Mouse (Mus musculus) CD4-positive helper T cell, adult 2 months (primary cell): ENCODE data around the gene Fadd.

Source experiments
- DNase-seq: peaks from one replicate; pipeline ENCODE4 v3.0.0-alpha.2; 2012; ENCODE audit warnings: low read depth, missing footprints, low spot score

Fadd gene

GRCm38 (mm10) chr7:144577876-144578275, 4.4 kb downstream of the Fadd start:
- no peak for DNase-seq

GRCm38 (mm10) chr7:144572234-144572633, 10.0 kb downstream of the Fadd start:
- no peak for DNase-seq

DNA sequence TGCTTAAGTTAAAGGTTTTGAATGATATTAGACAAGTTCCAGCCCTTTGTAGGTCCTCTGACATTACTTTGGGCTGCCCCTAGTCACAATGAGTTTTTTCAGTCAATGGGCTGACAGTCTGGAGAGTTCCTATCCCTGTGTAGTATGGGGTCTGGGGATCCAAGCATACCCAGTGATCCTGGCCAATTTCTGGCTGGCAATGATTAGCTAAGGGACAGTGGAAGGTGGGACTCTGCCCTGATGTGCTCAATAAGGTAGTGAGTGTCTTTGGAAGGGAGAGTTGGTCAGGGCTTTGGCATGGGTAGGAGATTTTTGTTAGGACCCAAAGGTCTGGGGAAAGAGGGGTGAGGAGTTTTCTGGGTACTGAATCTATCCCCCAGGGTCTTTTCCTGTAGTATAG, 10.7 kb downstream of the Fadd start:
- DNase-seq, result no peak

DNA sequence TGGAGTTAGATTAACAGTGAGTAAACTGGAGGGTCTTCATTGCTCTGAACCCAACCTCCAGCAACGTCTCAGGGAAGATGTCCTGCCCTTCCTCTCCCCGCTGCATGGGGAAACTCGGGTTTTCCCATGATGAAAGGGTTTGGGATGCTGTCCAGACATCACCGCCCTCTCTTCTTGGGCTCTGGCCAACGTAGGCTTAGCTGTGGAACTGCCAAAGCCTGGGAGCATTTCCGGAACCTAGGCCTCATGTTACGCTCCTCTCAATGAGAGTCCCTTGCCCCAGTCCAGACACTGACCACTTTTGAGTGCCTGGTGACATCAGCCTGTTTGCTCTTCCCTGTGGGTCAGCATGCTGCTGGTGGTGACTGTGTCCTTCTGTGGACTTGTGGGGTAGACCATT, 12.8 kb downstream of the Fadd start:
- no peak for DNase-seq

- DNase-seq, result no peak
These were observed 14.2 kb downstream of the Fadd start for GRCm38 (mm10) chr7:144568091-144568490.

- no peak for DNase-seq
These were observed 15.2 kb downstream of the Fadd start for GRCm38 (mm10) chr7:144566921-144567682.

DNA sequence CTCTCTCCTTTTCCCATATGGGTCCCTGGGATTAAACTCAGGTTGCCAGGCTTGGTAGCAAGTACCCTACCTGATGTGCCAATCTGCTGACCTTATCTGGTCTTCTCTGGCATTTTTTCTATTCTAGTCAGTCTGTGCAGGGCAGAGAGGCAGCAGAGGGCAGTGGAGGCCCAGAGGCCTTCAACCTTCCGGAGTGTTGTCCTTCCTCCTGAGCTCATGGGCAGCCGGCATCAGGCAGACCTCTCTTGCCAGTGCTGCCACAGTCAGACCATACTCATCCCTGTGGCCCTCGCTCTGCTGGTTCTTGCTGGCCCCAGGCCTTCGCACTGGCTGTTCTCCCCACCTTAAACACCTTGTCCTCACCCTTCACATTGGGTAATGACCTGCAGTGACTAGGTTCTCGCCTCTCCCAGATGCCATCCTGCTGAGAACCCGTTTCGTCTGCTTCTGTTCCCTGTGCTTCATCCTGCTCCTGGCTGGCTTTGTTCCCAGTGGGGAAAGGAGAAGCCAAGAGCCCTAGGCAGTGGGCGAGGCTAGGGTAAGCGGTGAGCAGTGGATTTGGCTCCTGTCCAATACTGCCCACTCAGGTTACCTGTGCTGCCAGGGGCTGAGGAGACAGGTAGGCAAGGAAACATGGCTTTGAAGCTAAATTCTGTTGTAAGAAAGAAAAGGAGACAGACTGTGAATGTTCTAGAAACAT, 18.7 kb downstream of the Fadd start:
- no peak for DNase-seq

DNA sequence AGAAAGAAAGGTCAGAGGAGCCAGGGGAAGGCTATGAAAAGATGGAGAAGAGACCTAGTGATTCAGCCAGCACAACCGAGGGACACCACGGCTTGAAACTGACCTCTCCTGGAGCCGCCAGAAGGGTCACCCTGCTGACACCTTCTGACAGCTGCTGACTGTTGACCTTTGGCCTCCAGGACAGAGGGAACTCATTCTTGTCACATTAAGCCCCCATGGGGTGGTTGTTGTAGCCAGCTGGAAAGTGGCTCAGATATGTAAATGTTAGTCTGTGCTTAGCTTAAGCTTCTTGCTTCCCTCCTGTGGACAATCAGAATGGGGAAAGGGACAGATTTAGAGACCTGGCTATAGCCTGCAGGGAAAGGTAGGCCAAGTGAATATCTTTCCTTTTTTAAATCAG, 20.2 kb downstream of the Fadd start:
- no peak for DNase-seq

GRCm38 (mm10) chr7:144560594-144560993, 21.7 kb downstream of the Fadd start:
- DNase-seq, result peak; percentile 66

GRCm38 (mm10) chr7:144558552-144558951, 23.7 kb downstream of the Fadd start:
- no peak for DNase-seq

- no peak for DNase-seq
These were observed 28.2 kb downstream of the Fadd start for GRCm38 (mm10) chr7:144554123-144554472.

GRCm38 (mm10) chr7:144553237-144554122, 28.8 kb downstream of the Fadd start, which contains the start of gene Ppfia1:
Ppfia1 (minus strand) TSS chr7:144553729.
- peak; percentile 98 for DNase-seq

- no peak for DNase-seq
These were observed 30.0 kb downstream of the Fadd start for GRCm38 (mm10) chr7:144552274-144552673.

GRCm38 (mm10) chr7:144550811-144551210, 31.5 kb downstream of the Fadd start:
- no peak for DNase-seq

GRCm38 (mm10) chr7:144549904-144550566, 32.2 kb downstream of the Fadd start:
- DNase-seq, result no peak

- DNase-seq, result no peak
These were observed 37.0 kb downstream of the Fadd start for GRCm38 (mm10) chr7:144545231-144545630.

DNA sequence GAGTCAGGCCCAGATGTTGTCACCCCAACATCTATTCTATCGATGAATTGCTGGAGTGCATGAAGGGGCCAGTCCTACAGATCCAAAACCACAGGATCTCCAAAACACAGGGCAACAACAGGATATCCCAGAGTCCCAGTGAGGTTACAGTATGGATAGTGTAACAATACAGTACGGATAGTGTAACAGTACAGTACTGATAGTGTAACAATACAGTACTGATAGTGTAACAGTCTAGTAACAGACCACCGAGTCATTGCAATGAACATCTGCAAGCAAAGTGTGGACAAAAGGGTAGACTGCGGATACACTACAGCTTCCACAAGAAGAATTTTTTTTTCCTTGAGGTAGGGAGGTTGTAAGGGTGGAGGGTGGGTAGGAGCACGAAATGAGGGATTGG, 40.9 kb downstream of the Fadd start:
- no peak for DNase-seq

GRCm38 (mm10) chr7:144539146-144539545, 43.1 kb downstream of the Fadd start:
- DNase-seq, result no peak

DNA sequence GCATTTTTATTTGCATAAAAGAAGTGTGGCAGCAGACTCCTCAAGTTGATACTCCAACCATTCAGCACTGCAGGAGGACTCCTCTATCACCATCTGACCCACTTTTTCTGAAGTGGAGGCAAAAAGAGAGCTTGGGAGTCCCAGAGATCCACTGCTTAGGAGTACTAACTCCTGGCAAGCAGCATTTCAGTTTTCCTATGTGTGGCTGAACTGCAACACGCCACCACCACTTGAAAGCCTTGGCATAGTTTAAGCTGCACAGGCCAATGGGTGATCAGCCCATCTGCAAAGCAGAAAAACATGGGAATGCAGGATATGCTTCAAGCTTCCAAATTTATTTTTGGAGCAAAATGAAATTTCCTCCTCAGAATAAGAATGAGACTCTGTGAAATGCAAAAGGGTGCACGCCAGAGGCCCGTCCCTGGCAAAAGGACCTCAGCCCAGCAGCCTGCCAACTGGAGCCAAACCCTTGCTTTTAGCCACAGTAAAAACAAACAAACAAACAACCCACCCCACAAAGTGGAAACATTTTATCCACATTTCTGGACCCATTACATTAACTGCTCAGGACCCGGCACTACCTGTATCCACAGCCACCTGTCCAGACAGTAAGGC, 44.1 kb downstream of the Fadd start:
- no peak for DNase-seq

DNA sequence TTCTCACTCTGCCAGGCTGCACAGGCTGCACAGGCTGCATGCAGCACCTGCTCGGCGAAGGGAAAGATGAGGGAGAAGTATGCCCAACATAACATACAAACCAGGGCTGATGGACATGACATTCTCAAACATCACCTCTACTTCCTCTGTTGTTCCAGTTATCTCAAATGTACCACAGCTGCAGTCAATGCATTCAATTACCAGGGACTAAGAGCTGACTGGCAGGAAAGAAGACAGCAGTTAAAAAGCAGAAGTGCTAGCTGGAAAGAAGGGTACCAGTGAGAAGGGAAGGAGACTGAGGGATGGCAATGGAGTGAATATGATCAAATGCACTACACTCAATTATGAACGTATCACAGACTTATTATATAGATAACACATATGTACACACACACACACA, 45.9 kb downstream of the Fadd start:
- no peak for DNase-seq

GRCm38 (mm10) chr7:144534773-144535172, 47.5 kb downstream of the Fadd start:
- DNase-seq, result no peak
